Mouse (Mus musculus) gastrocnemius, postnatal 4 days (tissue): ENCODE results near the gene Olfr316. TPM values are rescaled to one million over a fixed set of nuclear protein-coding genes. Genes with fewer than 3 reads are reported as not detected.
"Not testable (repeated sequence)": the region's sequence is repeated elsewhere in the genome, so short reads cannot be mapped to it uniquely, and the experiment has no call there.

ENCODE experiments used
- DNase-seq, 2 experiments: peaks; one replicate each; pipeline ENCODE4 v3.0.0; 2021 to 2022; ENCODE audit warnings: low spot score in 2 of 2, mixed read lengths in 2 of 2
- long read RNA-seq, 2 experiments: library from polyadenylated mRNA; stranded (forward); transcript quantifications; one replicate each; pipeline ENCODE4 v2.0.0; 2021
- total RNA-seq, 2 experiments: library from RNA; stranded (reverse); gene quantifications; 2 replicates each; pipeline ENCODE4 v1.2.3; 2021

Olfr316 gene
- total RNA-seq = not detected
- long read RNA-seq, experiment 1 = 0 reads
- long read RNA-seq, experiment 2 = 0 reads

DNA sequence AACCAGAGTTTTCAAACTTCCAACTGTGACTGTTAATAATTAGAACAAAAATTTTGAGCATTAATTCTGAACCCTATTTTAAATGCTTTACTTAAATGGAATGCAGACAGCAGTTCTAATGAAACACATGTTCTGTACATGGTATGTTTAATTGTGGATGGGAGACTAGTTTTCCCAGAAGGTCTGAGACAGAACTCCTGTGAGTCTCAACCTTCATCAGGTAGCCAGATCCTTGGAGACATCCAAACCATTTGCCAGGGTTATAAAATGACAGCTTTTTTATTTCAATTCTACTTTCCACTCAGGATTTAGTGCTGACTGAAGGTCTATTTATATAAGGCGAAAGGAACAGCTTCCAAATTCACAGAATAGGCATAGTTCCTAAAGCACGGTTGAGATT lies at the start of gene Olfr316:
Gene Olfr316, plus strand, starts transcription at position 301 of the 400 bp plus-strand sequence.
- no peak for DNase-seq

DNA sequence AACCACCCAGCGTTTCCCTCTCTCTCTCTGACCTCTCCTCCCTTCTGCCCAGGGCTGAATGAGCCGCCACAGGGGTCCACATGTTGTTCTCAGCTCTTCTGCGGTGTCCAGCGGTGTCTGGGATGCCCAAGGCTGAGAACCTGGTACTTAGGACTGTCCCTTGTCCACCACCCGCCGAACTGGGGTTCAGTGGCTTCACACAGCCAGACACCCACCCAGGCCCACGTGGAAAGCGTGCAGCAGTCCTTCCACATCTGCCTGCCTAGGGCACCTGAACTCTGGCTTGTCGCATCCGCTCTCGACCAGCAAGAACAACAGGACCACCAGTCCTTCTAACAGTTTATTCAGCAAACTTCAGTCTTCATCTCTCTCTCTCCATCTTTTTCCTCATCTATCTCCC lies 43.4 kb upstream of the Olfr316 start:
- no peak for DNase-seq

DNA sequence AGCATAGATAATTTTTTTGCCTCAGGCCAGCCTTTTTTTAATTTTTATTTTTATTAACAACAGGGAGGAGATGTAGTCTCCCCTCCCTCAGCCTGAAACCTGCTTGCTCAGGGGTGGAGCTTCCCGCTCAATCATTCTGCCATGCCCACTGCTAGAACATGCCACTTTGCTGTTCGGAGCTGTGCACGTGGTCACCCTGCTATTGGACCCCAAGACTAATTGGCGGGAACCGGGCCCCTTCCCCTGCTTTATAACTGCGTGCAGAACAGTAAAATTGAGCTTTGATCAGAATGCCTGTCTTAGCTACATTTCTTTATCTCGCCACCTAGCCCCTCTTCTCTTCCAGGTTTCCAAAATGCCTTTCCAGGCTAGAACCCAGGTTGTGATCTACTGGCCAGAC lies 34.8 kb upstream of the Olfr316 start:
- DNase-seq = not testable (repeated sequence)

DNA sequence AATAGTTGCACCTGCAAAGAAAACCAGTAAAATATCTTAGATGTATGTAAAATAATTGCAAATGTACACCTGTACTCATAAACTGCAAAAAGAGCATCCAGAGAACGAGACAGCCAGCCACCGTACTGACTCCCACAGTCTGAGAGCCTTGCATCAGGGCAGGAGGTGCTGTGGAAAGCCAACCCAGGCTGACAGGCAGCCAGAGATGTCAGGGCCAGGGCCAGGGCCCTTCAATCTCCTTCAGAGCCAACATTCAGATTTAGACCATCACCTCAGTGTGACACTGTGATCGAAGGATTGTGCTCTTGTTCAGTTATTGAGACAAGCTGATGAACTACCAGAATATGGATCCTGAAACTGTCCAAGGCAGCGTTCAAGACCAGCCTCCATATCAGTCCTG lies 32.8 kb upstream of the Olfr316 start:
- no peak for DNase-seq

DNA sequence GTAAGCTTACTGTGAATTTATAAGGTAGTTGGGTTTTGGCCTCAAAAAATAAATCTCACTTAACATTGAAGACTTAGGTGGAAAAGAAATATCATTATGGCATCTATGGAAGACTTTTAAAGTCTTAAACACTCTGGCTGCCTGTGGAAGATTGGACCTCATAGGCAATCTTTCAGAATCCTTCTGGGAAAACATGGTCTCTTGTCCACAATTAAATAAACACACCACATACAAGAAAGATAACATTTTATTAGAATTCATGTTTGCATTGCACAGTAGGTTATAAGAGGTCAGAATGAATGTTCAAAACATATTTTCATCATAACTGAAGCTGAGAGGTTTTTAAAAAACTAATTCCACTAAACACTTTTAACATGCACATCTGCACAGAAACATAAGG lies 28.6 kb upstream of the Olfr316 start, which contains the start of gene Olfr318:
Gene Olfr318, minus strand, starts transcription at position 101 of the 400 bp plus-strand sequence.
- DNase-seq = no peak

DNA sequence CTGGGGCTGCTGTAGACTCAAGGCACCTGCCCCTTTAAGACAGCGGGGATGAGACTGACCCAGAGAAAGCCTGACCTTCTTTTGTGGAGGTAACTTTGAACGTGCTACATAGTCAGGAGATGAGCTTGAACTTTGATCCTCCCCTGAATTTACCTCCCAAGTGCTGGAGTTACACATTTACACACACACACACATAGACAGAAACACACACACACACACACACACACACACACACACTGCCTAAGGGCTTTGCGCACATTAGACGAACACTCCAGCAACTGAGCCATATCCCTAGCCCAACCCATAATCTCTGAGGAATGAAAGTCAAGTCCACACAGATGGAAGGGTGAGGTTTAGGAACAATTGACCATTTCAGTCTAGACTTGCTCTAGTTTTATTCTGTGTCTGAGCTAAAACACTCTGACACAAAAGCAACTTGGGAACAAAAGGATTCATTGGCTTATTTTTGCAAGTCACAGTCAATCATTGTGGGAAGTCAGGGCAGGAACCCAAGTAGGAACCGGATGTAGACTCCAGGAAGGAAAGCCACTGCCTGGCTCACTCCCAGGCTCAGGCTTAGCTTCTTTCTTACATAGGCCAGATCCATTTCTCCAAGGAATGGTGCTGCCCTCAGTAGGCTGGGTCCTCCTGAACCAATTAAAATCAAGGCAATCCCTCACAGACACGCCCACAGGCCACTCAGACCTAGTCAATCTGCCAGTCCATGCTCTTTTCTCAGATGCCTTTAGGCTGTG lies 24.5 kb upstream of the Olfr316 start:
- not testable (repeated sequence) for DNase-seq

DNA sequence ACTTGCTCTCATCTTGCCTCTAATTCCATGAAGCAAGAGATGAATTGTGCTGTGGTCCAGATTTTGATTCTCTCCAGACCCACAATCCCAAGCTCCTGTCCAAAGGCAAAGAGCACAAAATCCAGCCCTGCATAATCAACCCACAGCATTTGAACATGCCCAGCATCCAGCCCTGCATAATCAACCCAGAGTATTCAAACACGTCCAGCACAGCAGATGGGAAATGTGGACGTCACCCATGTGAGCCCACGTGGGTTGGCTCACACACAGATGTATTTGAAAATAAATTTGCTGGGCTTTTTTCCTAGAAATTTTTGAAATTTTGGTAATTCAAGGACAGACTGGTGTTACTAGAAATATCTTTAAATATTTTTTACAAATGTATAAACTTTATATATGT lies 19.2 kb upstream of the Olfr316 start:
- DNase-seq = no peak

DNA sequence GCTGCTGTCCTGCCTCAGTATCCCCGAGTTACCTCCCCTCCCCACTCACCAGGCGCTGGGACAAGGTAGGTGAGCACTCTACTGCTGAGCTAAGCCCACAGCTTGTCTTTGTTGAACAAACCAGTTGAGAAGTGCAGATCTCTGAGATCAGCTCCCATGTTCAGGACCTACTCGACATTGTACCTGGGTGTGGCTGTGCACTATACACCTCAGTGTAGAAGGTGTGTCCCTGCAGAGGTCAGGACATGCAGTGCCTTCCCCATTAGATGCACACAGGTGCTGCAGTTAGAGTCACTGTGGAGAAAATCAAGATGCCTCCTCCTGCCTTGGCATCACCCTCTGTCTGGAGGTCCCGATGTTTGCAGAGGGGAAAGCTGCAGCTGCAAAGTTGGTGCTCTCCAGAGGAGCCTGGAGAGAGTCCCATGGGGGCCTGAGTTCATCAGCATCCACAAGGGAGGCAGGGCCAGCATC lies 13.7 kb upstream of the Olfr316 start, which contains the start of gene Olfr317:
Gene Olfr317, minus strand, starts transcription at position 421 of the 471 bp plus-strand sequence.
- no peak for DNase-seq

DNA sequence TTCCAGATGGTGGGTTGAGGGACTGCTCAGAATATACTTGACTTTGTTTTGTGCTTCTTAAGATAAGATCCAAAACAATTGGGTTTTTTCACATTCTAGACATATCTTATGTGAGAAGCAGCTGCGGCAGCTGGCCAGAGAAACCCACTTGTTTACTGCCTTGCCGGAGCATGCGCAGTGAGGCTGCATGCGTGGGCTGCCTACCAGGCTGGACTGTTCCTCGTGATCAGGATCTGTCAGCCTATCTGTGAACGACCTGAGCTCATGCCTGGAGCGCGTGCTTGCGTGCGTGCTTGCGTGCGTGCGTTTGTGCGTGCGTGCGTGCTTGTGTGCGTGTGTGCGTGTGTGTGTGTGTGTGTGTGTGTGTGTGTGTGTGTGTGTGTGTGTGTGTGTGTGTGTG lies 1.4 kb upstream of the Olfr316 start:
- not testable (repeated sequence) for DNase-seq

DNA sequence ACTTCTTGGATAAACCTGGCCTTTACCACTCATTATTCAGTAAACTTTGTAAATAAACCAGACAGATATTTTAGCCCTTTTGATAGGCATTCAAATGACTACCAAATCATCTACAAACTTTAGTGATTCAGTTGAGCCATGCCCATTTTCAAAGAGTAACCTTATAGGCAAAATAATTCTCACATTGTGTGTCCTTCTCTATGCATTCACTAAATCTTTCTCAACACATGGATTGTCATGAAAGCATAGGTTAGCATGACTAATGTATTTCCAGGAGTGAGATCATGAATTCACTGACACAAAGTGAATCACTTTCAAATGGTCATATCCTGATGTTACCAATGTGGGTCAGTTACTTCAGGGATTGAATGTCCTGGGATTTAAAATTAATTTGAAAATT lies 20.4 kb downstream of the Olfr316 start, which contains the start of gene Olfr315:
Gene Olfr315, plus strand, starts transcription at position 301 of the 400 bp plus-strand sequence.
- no peak for DNase-seq

DNA sequence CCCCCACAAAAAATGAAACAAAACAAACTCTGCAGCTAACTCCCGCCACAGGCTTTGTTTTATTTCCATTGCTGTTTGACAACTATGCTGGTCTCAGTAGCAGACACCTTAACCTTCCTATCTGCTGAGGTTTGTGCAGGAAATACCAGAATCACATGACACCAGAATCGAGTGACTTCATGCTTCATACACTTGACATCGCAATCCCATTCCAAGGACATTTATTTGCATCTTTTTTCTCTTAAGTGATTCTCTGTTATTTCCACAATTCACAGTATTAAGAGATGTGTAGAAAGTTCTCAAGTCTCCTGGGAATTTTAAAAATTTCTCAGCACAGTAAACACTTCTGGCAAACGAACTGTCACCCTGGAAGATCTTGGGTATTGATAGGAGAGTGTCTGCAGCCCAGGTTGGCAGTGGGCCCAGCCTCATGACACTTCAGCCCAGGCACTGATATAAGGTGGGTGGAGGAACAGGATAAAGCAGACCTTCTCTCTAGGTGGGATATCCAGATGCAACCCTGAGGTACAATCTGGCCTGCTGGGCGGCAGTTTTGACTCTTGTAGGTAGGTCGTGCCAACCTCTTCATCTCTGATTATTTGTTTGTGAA lies 30.1 kb downstream of the Olfr316 start, which contains the start of gene Olfr314:
Gene Olfr314, plus strand, starts transcription at position 473 of the 610 bp plus-strand sequence.
- DNase-seq = no peak

DNA sequence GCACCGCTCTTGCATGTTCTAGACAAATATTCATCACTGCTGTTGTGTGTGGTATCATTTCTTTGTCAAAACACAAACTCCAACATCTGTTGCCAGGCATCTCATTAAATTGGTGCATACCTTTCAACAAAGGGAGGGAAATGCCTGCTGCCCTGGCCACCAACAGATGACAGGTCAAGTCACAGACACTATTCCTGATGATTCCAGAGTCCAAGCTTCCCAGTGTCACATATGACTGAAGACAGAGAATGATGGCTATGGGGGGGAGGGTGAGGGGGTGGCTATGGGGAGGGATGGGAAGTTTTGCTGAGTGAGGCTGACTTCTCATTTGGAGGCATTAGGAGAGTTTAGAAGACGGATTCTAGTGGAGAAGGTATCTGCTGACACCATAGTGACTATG lies 31.6 kb downstream of the Olfr316 start:
- DNase-seq = no peak

DNA sequence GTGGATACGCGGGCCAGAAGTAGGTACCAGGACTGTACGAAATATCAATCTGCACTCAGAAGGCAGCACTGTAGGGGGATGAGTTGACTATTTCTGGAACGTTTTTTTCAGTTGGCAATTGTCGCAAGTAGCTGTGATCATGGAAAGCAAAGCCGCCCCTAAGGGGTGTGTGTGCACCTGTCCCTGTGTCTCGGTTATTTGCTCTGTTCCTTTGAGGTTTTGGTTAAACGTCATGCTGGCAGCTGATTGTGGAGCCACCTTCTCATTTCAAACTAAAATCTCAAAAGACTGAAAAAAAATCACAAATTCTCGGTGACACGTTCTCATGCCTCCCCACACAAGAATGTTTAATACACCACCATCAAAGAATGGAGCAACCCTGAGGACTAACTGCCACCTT lies 35.1 kb downstream of the Olfr316 start:
- DNase-seq = no peak

DNA sequence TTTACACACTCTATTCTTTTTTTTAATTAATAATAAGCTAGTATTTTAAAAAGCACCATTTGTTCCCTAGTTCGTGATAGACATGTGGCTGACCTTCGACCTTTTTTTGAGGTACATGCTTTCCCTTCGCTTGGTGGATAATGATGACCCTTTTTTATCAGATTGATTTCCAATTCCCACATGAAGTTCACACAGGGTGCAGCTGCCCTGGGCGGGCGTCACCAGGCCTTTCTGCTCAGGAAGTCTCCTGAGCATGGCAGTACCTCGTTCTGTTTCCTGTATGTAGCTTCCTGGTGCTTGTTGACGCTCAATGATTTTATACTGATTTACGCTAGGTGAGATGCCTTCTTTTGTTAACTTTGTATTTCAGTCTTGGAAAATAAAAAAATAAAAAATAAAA lies 35.8 kb downstream of the Olfr316 start:
- DNase-seq = no peak

DNA sequence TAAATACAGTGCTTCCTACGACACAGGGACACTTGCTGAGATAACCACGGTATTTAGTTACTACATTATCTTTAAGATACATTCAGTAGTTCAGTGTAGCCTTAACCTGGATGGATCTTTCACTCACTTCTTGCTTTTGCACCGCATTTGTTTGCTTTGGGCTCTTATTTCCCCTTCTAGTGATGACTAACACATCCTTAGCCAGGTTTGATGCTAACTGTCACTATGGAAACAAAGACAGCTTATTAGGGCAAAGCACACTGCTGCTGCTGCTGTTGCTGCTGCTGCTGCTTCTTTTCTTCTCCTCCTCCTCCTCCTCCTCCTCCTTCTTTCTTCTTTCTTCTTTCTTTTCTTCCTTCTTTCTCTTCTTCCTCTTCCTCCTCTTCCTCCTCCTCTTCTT lies 37.0 kb downstream of the Olfr316 start:
- no peak for DNase-seq

DNA sequence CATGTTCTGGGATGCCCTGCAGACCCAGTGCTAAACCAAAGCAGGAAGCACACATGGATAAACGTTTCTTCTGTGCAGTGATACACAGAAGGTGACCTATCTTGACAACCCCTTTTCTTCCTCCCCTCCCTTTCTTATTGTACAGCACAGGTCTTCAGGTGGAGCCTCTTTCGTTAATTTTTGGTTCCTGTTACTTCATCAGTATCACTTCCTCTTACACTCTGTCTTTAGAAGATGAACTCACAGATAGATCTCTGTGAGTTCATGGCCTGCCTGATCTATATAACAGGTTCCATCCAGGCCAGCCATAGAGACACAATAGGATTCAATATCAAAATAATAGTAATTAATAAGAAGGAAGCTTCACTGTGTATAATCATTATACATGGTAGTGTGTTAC lies 37.5 kb downstream of the Olfr316 start:
- no peak for DNase-seq

DNA sequence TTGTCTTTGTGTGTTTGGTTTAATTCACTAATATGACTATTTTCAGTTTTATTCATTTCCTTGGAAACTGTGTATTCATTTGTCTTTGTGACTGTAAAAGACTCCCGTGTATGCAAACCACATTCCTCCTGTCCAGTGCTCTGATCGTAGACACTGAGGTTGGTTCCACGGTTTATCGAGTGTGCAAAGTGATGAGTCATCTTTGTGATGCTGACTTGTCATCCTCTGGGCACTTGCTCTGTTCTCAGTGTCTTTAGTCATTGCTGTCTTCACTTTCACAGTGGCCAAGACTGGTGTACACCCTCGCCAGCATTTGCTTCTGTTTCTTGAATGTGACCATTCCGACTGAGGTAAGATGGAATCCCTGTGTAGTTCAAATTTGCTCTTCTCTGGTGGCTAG lies 38.1 kb downstream of the Olfr316 start:
- DNase-seq = no peak

DNA sequence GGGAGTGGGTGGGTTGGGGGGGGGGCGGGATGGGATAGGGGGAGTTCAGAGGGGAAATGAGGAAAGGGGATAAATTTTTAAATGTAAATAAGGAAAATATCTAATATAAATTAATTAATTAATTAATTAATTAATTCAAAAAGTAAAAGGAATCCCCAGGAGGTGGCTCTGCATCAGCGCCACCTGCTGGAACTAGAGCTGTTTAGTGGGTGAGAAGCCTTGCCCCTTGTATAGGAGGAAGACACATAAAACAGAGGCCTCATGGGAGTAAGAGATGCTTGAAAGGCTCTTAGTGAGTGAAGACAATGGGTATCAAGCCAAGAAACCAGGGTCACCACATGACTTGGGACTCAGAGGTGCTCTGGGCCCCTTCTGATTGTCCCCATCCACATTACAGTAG lies 43.3 kb downstream of the Olfr316 start:
- DNase-seq = no peak

DNA sequence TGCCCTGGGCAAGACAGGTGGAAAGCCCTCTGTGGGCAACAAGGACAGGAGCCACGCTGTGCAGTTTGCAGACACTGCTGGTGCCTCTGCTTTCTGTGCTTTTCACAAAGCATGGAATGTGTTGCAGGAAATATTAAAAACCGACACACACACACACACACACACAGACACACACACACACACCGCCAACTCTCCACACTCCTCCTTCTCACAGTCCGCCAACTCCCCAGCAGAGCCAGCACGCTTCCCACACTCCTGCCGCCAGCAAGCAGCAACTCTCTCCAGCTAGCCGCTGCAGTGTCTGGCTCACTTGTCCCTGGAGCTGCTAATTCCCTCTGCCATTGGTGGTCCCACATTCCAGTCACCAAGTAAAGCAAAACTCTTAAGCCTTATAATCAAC lies 44.3 kb downstream of the Olfr316 start:
- DNase-seq = no peak

DNA sequence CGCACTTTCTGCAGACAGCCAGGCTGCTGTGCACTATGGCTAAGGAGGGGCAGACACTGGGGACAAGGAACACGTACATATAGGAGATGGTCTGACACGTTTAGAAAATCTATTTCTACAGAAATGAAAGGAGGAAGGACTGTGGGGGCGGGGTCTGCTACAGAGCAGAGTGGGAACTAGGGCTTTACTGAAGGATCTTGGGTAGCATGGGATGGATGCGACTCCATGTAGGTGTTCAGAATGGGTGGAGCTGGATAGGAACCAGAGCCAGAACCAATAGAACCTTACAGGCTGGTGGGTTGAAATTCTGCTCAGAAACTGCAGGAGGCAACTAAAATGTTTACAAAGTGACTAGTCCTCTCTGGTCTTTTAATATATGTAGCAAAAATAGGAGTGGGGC lies 47.2 kb downstream of the Olfr316 start:
- no peak for DNase-seq

DNA sequence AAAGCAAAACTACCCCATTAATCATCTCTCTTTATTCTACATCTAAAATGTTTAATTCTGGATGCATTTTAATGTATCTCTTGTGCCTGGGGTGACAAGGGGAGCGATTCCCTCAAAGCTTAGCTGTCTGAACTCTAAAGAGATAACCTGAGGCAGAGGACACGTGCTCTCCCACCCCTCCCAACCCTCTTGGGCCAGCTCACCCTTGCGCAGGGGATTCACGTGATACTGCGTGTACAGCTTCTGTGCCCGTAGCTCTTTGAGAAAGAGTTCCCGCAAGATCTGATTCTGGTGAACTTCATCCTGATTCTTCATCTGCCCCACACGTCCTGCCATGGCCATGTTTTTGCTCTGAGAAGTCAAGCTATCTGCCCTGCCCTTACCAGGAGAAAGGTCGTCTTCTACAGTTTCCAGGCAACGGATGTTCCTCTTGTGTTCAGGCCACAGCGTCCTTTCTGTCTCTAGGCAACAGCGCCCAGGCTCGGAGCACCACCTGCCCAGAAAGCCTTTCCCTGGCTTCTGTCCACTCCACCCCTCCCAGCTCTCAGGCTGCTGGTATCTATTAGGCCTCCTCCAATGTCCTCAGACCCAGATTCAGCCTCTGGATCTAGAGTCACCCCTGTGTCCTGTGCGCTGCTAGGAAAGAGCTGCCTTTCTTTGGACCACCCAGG lies 49.2 kb downstream of the Olfr316 start, which contains the start of gene Fam183b:
Gene Fam183b, minus strand, starts transcription at position 403 of the 671 bp plus-strand sequence.
- DNase-seq = no peak

DNA sequence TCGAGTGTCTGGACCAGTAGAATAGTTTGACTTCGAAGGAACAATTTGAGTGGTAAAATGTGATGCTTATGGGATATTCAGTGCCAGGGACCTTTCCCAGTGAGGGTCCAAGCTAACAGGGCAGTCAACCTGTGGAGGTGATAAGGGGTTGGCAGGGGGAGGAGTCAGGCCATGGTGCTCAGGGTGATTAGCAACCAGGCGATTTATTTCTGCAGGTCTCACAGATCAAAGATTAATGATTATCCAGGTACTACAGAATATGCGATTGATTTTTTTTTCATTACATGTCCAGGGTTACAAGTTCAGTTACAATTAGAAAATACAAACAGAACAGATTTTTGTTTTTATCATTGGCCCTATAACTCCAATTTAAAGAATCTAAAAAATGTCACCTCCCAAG lies 51.3 kb downstream of the Olfr316 start:
- no peak for DNase-seq
